Mouse (Mus musculus) liver, adult (tissue): ENCODE measurements around the gene Sertad2.

ENCODE experiments used
- GATA4 ChIP-seq: IDR thresholded peaks from 2 replicates; pipeline ENCODE4 v1.6.1; 2014; ENCODE audit warnings: mild to moderate bottlenecking, low read length; ENCODE audit not compliant: insufficient replicate concordance

The Sertad2 gene

DNA sequence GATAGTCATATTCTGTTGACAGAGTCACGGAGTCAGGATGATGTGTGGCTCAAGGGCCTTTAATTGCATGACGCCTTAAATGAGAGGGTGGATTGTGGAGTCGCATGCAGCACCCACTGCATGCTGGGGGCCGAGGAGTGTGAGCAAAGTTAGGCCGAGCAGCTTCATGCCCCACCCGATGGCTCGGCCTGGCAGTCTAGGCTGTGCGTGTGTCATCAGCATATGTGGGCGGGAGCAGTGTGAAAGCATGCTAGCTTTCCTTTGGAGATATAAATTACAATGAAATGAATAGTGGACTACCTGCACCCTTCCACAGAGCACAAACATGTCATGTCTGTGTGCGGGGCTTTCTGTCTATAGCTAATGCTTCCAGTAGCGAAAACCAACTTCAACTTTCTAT, 65.4 kb downstream of the Sertad2 start:
- TF ChIP-seq GATA4 = no peak

DNA sequence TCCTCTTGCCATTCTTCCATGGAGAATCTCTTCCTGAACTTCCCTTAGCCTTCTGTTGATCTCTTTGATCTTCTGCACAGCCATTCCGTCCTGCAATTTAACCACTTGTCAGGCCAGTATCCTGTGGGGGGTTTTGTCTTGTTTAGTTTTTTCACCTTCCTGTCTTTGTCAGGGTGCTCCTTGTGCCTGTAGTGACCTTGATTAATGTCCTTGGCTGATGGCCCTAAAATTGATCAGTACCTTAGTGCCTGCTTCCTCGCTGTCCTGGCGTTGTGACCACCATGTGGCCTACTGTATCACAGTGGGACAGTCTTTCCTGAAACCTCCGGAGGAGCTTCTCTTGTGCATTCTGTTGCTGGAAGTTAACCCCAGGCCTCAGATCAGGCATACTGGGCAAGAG, 70.2 kb downstream of the Sertad2 start:
- no peak for TF ChIP-seq GATA4

DNA sequence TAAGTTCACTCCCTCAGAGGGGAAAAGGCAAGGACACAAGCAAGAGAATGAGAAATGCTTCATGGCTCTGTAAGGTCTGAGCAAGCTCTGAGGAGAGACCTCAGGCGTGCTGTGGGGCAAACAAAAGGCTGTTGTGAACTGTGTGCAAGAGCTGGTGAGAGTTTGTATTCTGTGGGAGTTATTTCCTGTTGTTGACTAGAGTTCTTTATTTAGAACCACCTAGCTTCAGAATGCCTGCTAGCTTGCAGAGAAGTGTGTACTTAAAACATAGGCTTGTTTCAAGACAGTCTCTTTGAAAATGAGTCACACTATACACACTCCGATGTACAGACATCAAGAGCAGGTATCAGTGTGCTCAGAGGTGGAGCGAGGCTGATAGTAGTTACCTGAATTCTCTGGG, 73.0 kb downstream of the Sertad2 start:
- no peak for TF ChIP-seq GATA4

DNA sequence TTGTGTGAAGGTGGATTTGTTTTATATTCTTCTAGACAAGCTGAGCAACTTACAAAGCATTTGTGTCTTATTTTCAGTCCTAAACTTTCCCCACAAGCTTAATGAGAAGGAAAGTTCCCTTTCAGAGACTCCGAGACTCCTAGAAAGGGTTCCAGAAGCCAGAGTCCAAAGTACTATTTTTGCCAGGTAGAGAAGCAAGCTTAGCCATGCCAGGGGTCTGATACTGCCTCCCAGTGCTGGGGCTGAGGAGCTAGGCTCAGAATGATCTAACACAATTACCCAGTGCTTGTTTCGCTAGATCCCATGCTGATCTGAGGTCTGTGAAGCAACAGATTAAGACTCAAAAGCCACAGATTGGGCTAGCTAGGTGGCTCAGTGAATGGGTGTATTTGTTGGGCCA, 84.1 kb downstream of the Sertad2 start:
- no peak for TF ChIP-seq GATA4

DNA sequence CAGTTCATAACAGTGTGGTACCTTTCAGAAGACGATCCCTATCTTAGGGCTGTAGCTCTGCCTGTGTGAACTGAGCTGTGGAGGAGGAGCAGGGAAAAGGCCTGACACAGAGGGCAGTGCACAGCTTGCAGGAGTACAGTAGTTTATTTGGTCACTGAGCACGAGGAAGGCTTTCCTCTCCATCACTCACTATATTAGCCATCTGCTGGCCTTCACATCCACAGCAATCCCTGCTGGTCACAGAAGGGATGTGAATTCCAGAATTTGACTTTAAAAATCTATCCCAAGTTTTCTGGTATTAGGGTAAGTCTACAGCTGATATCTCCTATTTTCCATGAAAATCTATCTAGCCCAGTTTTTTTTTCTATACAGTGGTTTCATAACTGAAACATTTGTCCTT, 85.2 kb downstream of the Sertad2 start:
- no peak for TF ChIP-seq GATA4

DNA sequence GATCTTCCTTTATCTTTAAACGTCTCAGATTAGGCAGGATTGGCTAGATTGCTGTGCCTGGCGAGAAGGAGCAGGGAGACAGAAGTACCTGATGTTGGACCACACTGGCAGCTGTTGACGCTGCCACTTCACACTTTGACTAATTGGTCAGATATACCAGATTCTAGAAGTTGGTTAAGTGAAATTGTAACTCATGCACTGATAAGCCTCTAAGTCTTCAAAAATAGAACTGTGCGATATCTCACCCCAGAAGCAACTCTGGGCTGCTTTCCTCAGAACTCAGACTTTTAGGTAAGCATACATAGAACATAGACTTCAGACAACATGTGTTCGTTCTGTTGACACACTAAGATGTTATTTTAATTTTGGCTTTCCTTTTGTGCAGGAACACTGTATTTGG, 86.6 kb downstream of the Sertad2 start:
- TF ChIP-seq GATA4 = no peak

DNA sequence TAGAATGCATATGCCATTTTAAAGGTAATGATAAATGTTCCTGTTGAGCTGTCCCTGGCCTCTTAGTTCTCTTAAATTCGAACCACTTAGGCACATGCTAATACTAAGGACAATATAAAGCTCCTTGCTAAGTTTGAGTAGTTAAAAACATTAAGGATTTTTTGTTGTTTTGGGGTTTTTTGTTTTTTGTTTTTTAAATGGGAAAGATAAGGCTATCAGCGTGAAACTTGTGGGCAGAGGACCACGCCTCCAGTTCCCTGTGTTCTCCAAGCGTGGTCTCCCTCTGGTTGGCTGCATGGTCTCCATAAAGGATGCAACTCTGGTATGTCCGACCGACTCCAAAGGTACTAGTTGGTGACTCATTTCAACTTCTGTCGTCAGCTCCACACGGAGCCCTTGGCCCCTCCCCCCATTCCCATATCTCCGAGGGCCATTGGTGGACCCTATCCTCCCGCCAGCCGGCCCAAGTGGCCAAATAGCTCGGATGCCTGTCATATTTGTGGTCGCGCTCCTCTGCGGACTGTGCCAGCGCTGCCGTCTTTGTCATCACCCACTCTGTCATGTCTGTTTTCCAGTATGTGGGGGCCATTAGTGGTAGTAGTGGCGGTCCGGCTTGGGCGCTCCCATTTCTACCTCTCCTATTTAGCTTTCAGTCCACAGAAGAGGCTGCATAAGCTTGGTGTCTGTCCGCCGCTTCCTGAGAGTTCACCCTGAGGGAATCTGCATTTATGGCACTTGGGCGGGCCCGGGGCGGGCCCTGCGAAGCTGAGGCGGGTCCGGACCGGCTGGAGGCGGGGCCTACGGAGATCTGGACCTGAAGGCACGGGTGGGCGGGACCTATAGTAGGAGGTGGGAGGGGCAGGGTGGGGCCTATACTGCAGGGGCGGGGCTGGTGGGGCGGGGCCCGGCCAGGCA, 88.2 kb downstream of the Sertad2 start:
- TF ChIP-seq GATA4 = peak; percentile 25; the same call in 1 of the 2 replicates

DNA sequence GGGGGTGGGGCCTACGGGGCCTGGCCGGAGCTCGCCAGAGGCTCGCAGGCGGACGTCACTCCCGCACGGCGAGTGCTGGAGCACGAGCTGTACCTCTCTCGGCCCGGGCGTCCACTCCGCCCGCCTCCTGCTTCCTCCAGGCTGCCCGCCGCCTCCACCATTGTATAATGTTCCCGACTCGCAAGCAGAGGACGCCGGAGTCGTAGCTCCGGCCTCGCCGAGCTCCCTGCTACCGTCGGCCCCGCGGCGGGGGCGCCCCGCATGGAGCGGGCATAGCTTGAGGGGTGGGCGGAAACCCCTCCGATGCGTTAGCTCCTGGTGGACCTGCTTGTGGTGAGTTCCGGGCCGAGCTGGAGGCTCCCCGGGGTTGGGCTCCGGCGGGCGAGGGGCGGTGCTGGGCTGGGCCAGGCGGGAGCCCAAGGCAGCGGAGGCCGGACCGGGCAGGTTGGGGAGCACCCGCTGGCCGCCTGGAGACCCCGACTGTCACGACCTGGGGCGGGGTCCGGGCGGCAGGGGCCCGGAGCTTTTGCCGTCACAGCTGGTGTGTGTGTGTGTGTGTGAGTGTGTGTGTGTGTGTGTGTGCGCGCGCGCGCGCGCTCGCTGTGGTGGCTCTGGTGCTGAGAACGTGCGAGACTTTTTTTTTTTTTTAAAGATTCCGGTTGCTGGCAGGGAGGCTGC, 89.0 kb downstream of the Sertad2 start:
- TF ChIP-seq GATA4 = no peak

DNA sequence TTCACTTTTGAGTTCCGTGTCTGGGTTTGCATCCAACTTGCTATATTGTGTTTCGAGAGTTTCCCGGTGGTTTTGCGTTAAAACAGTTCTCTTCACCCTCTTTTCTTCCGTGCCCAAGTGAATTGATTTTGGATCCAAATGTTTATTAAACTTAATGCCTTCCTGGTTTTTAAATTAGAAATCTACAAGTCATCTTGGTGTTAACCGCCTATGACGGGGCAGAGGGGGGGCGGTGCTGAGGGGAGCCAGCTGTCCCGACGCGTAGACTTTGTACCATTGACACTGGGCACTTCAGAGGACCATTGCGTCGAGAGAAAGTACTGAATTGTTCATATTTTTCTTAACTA, 89.5 kb downstream of the Sertad2 start:
- no peak for TF ChIP-seq GATA4

DNA sequence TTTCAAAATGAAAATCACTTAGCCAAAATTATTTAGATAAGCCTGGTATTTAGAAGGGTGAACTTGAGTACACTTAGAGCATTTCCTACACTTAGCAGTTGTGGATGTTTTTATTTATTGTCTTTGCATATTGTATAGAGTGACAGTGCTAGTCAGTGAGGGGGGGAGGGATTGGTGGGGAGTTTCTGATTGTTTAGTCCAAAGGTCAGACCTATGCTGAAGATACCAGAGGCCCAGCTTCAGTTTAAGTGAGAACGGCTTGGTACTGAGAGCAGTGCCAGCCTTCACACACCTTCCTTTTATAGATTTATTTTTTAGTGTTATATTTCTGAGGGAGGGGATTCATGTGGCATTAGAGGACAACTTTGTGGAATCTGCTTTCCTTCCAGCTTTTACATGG, 91.5 kb downstream of the Sertad2 start:
- TF ChIP-seq GATA4 = no peak

DNA sequence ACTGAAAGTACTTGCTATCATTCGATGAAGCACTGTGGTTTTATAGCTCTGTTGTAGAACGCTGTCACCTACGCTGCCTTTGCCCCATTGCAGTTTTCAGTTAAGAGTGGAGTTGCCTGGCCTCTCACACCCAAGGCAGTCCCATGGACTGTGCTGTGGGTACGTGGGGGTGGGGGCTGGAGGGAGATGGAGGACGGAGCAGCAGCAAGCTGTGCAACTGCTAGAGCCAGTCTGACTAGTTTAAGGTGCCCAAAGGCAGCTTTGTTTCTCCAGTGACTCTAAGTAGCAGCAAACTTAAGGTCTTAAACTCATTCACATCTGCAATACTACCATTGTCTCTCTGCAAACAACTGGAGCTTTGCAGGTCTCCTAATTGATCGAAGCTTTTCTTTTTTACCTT, 92.6 kb downstream of the Sertad2 start:
- TF ChIP-seq GATA4 = no peak

DNA sequence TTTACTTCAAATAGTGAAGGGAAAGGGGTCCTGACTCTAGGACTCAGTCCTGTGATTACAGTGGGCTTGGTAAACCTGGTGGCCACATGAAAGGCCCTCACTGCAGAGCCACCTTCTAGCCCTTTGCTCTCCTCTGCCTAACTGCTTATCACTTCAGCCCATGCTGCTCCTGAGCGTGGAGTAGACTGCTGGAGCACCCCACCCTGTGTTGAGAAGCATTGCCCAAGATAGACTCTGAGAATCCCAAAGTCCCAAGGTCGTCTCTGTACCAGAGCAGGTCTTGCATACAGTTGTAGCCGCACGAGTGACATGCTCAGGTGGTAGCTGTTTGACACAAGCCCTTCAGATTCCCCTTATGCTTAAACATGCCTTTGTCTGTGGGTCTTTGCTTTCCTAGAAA, 93.1 kb downstream of the Sertad2 start:
- TF ChIP-seq GATA4 = no peak

DNA sequence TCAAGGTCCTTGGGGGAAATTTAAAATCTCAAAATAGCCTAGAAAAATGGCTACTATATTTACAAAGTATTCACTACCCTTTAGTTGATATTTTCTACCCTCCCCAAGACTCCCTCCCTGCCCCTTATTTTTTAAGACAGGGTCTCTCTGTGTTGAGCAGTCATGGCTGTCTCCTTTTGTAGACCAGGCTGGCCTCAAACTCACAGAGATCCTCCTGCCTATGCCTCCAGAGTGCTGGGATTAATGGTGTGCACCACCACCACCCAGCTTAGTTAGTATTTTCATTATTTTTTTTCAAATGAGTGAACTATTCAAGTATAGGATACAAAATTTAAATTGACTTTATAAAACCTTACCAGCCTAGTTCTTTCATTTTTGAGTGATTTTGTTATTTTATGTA, 94.0 kb downstream of the Sertad2 start:
- TF ChIP-seq GATA4 = no peak

DNA sequence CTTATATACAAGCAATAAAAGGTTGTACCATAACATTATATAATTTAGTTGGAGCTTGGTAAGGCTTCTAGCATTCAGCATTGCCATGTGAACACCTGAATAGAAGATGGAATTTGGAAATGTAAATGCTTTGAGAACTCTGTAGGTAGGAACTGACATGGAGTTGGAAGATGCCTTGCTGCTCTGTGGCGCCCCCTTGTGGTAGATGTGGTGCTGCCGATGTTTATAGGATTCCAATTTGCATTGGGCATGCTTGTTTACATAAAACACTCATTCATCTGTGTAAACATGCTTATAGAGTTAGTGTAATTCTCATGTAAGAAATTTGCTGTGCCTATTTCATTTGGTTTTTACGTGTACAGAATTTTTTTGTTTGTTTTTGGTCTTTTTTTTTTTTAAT, 95.8 kb downstream of the Sertad2 start:
- no peak for TF ChIP-seq GATA4

DNA sequence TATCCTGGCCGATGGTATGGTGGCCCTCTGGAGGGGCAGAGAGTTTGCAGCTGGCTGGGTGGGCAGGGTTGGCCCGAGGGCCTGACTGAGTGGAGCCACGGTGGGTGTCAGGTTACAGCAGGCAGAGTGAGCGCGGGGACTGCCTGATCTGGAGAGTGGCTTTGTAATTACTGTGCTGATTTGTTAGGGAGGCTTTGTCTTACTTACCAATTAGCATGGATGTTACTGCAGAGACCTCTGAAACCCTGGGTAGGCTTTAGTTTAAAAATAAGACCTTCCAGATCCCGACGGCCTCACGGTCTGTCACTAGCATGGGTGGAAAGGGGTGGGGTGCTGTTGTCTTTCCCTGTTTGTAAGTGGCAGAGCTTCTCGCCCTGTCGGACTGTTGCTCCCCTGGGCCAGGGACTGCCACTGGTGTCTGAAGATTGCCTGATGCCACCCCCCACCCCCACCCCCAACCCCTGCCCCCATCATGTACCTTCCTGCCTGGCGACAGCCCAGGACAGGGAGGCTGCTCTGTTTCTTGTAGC, 96.9 kb downstream of the Sertad2 start:
- no peak for TF ChIP-seq GATA4

DNA sequence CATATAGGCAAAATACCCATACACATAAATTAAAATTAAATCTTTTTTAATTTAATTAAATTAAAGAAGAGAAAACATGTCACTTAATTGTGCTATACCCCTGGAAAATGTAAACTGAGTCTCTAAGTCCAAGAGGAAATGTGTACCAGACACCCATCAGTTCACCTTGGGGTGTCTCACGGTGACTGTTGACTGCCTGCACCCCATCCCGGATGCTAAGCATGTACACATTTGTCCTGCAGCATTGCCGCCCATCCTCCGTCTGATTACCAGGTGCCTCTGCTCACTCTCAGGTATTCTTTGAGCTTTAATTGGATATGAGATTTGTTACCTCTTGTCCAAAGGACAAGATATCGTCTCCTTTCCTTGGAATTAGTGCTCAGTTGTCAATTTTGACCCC, 99.3 kb downstream of the Sertad2 start:
- no peak for TF ChIP-seq GATA4
